Mouse (Mus musculus) forebrain, embryonic 13.5 days (tissue): Measurements from ENCODE around the gene Ncan. TPM values are rescaled to one million over a fixed set of nuclear protein-coding genes. Genes with fewer than 3 reads are reported as not detected.

Source experiments
- ATAC-seq: fragments of 200-750 bp; cut with Nextera tagmentation; 2 replicates; pipeline ENCODE4 v1.8.0; 2017
- H3K27ac ChIP-seq: fragments of 300-500 bp; sonication (generic); 2 replicates; pipeline ENCODE4 v1.5.1; 2015; ENCODE audit warnings: inconsistent platforms, mild to moderate bottlenecking, moderate library complexity
- H3K27me3 ChIP-seq: fragments of 300-500 bp; sonication (generic); 2 replicates; pipeline ENCODE4 v1.6.1; 2015; ENCODE audit warnings: mild to moderate bottlenecking, inconsistent platforms
- H3K36me3 ChIP-seq: fragments of 300-500 bp; sonication (generic); 2 replicates; pipeline ENCODE4 v1.6.1; 2015; ENCODE audit warnings: mild to moderate bottlenecking, inconsistent platforms; ENCODE audit not compliant: poor library complexity, severe bottlenecking
- H3K4me1 ChIP-seq: fragments of 300-500 bp; sonication (generic); 2 replicates; pipeline ENCODE4 v1.6.1; 2015; ENCODE audit warnings: inconsistent platforms
- H3K4me2 ChIP-seq: fragments of 300-500 bp; sonication (generic); 2 replicates; pipeline ENCODE4 v1.6.1; 2015; ENCODE audit warnings: inconsistent platforms, mild to moderate bottlenecking, moderate library complexity
- H3K4me3 ChIP-seq: fragments of 300-500 bp; sonication (generic); 2 replicates; pipeline ENCODE4 v1.5.1; 2015; ENCODE audit warnings: mild to moderate bottlenecking, inconsistent platforms
- H3K9ac ChIP-seq: fragments of 300-500 bp; sonication (generic); 2 replicates; pipeline ENCODE4 v1.6.1; 2015; ENCODE audit warnings: mild to moderate bottlenecking, inconsistent platforms
- H3K9me3 ChIP-seq: fragments of 300-500 bp; sonication (generic); replicated peaks from 2 replicates; pipeline ENCODE4 v1.6.1; 2016; ENCODE audit warnings: inconsistent platforms
- WGBS: fragments of 180-500 bp; shearing (Covaris S2); methylation state at CpG from one replicate; pipeline ENCODE4 v1.1.7; 2015; 5-methylcytosine and 5-hydroxymethylcytosine counted together
- polyA plus RNA-seq: library from polyadenylated mRNA; unstranded; fragments of >200 nt; fragmentation: Nextera tagmentation; extraction: Ambion mirVana; gene quantifications from 2 replicates; pipeline ENCODE4 v1.2.1, GENCODE M21; 2015

The Ncan gene
- polyA plus RNA-seq, 1 experiment from 2014 or later, result 102 TPM

- no peak overlapping the region for H3K27ac ChIP-seq
- 88% methylated on average over 7 of the region's 7 CpGs for WGBS
- peaks cover 45% of the 10 kb centered on the region for H3K36me3 ChIP-seq
- no peak overlapping the region for H3K4me2 ChIP-seq
- no peak overlapping the region for H3K4me3 ChIP-seq
- peaks cover 4% of the 10 kb centered on the region; the same call in 1 of the 2 replicates for H3K27me3 ChIP-seq
- H3K4me1 ChIP-seq, result peaks cover 7% of the 10 kb centered on the region; the same call in 1 of the 2 replicates
- no peak for ATAC-seq
- H3K9me3 ChIP-seq, result no peaks in the 10 kb centered on the region
- no peak overlapping the region for H3K9ac ChIP-seq
Observed at GRCm38 (mm10) chr8:70147678-70148607, 27.3 kb upstream of the Ncan start.

GRCm38 (mm10) chr8:70139981-70140380, 19.3 kb upstream of the Ncan start:
- no peaks in the 10 kb centered on the region for H3K9me3 ChIP-seq
- H3K36me3 ChIP-seq, result peaks cover 51% of the 10 kb centered on the region
- peak overlapping the region; percentile 78 for H3K4me3 ChIP-seq
- H3K9ac ChIP-seq, result peak overlapping the region; percentile 89
- ATAC-seq, result no peak
- peak overlapping the region; percentile 80 for H3K27ac ChIP-seq
- peak overlapping the region; percentile 75 for H3K4me2 ChIP-seq
- peaks cover 24% of the 10 kb centered on the region for H3K4me1 ChIP-seq
- WGBS, result 14% methylated on average over 9 of the region's 9 CpGs
- no peaks in the 10 kb centered on the region for H3K27me3 ChIP-seq

GRCm38 (mm10) chr8:70139026-70139857, 18.6 kb upstream of the Ncan start, which contains the start of the genes Rfxank, Borcs8 and Mef2b:
TSS of gene Rfxank (minus strand) at chr8:70139154.
TSS of gene Borcs8 (plus strand) at chr8:70139499.
TSS of gene Mef2b (plus strand) at chr8:70139711.
- Histone ChIP-seq H3K4me2 (peak within 1 kb of the TSS; percentile 75), H3K9me3 (no peaks in the 10 kb centered on the region), H3K27me3 (no peaks in the 10 kb centered on the region), H3K9ac (peak within 1 kb of the TSS; percentile 89), H3K27ac (peak within 1 kb of the TSS; percentile 80), H3K4me3 (peak within 1 kb of the TSS; percentile 78), H3K36me3 (peaks cover 51% of the 10 kb centered on the region), H3K4me1 (peaks cover 24% of the 10 kb centered on the region)
- peak; percentile 98 for ATAC-seq
- under 1% methylated on average over 46 of the region's 46 CpGs for WGBS

GRCm38 (mm10) chr8:70137890-70138289, 17.2 kb upstream of the Ncan start:
- 81% methylated on average over 4 of the region's 4 CpGs for WGBS
- Histone ChIP-seq H3K9ac (peak overlapping the region; percentile 66; the same call in 1 of the 2 replicates), H3K4me3 (peak overlapping the region; percentile 78)

GRCm38 (mm10) chr8:70136591-70136990, 15.9 kb upstream of the Ncan start:
- no peak for ATAC-seq
- H3K4me3 ChIP-seq, result no peak overlapping the region
- H3K4me2 ChIP-seq, result no peak overlapping the region
- no peaks in the 10 kb centered on the region for H3K27me3 ChIP-seq
- H3K9me3 ChIP-seq, result no peaks in the 10 kb centered on the region
- H3K9ac ChIP-seq, result no peak overlapping the region
- peaks cover 29% of the 10 kb centered on the region for H3K4me1 ChIP-seq
- H3K27ac ChIP-seq, result no peak overlapping the region
- WGBS, result 89% methylated on average over 4 of the region's 4 CpGs
- H3K36me3 ChIP-seq, result peaks cover 46% of the 10 kb centered on the region

More at GRCm38 (mm10) chr8:70137890-70138289, 17.2 kb upstream of the Ncan start:
- no peaks in the 10 kb centered on the region for H3K9me3 ChIP-seq
- H3K36me3 ChIP-seq, result peaks cover 51% of the 10 kb centered on the region
- ATAC-seq, result no peak
- H3K27me3 ChIP-seq, result no peaks in the 10 kb centered on the region
- H3K27ac ChIP-seq, result no peak overlapping the region
- peak overlapping the region; percentile 75 for H3K4me2 ChIP-seq
- peaks cover 24% of the 10 kb centered on the region for H3K4me1 ChIP-seq

- WGBS, result 93% methylated on average over 9 of the region's 9 CpGs
- ATAC-seq, result no peak
- no peaks in the 10 kb centered on the region for H3K27me3 ChIP-seq
Observed at GRCm38 (mm10) chr8:70134931-70135330, 14.3 kb upstream of the Ncan start.

GRCm38 (mm10) chr8:70134086-70134485, 13.4 kb upstream of the Ncan start:
- no peak overlapping the region for H3K4me2 ChIP-seq
- peaks cover 32% of the 10 kb centered on the region for H3K4me1 ChIP-seq
- H3K27me3 ChIP-seq, result no peaks in the 10 kb centered on the region
- WGBS, result 90% methylated on average over 5 of the region's 5 CpGs
- H3K4me3 ChIP-seq, result no peak overlapping the region
- peaks cover 46% of the 10 kb centered on the region for H3K36me3 ChIP-seq
- H3K9me3 ChIP-seq, result no peaks in the 10 kb centered on the region
- H3K9ac ChIP-seq, result no peak overlapping the region
- no peak overlapping the region for H3K27ac ChIP-seq
- no peak for ATAC-seq

More at GRCm38 (mm10) chr8:70134931-70135330, 14.3 kb upstream of the Ncan start:
- peaks cover 46% of the 10 kb centered on the region for H3K36me3 ChIP-seq
- peaks cover 24% of the 10 kb centered on the region for H3K4me1 ChIP-seq
- H3K9ac ChIP-seq, result no peak overlapping the region
- H3K9me3 ChIP-seq, result no peaks in the 10 kb centered on the region
- H3K4me3 ChIP-seq, result no peak overlapping the region
- no peak overlapping the region for H3K27ac ChIP-seq
- no peak overlapping the region for H3K4me2 ChIP-seq

- Histone ChIP-seq H3K9ac (peak within 1 kb of the TSS; percentile 77), H3K27ac (no peak within 1 kb of the TSS; the same call in 1 of the 2 replicates), H3K27me3 (no peaks in the 10 kb centered on the region), H3K4me1 (peaks cover 28% of the 10 kb centered on the region), H3K4me3 (peak within 1 kb of the TSS; percentile 64), H3K36me3 (peaks cover 41% of the 10 kb centered on the region), H3K4me2 (peak within 1 kb of the TSS; percentile 82), H3K9me3 (no peaks in the 10 kb centered on the region)
- WGBS, result 1% methylated on average over 37 of the region's 37 CpGs
- ATAC-seq, result peak; percentile 88
Observed at GRCm38 (mm10) chr8:70131166-70131883, 10.7 kb upstream of the Ncan start, which contains the start of gene Nr2c2ap. TSS of gene Nr2c2ap (plus strand) at chr8:70131333.

GRCm38 (mm10) chr8:70130066-70130465, 9.4 kb upstream of the Ncan start:
- Histone ChIP-seq H3K4me2 (no peak overlapping the region), H3K9ac (no peak overlapping the region), H3K4me3 (no peak overlapping the region), H3K4me1 (peaks cover 28% of the 10 kb centered on the region), H3K9me3 (no peaks in the 10 kb centered on the region), H3K27me3 (peaks cover 2% of the 10 kb centered on the region; the same call in 1 of the 2 replicates), H3K36me3 (peaks cover 29% of the 10 kb centered on the region), H3K27ac (peak overlapping the region; percentile 75)
- ATAC-seq, result no peak
- WGBS, result 90% methylated on average over 3 of the region's 3 CpGs

- peaks cover 6% of the 10 kb centered on the region; the same call in 1 of the 2 replicates for H3K27me3 ChIP-seq
- no peak overlapping the region for H3K4me3 ChIP-seq
- peaks cover 22% of the 10 kb centered on the region for H3K36me3 ChIP-seq
- H3K4me1 ChIP-seq, result peaks cover 28% of the 10 kb centered on the region
- no peak overlapping the region for H3K4me2 ChIP-seq
- H3K9me3 ChIP-seq, result no peaks in the 10 kb centered on the region
- ATAC-seq, result peak; percentile 67
- peak overlapping the region; percentile 75 for H3K27ac ChIP-seq
- no peak overlapping the region for H3K9ac ChIP-seq
- 45% methylated on average over 9 of the region's 9 CpGs for WGBS
Observed at GRCm38 (mm10) chr8:70129309-70129952, 8.8 kb upstream of the Ncan start.

GRCm38 (mm10) chr8:70128435-70128834, 7.8 kb upstream of the Ncan start:
- Histone ChIP-seq H3K4me1 (peaks cover 28% of the 10 kb centered on the region), H3K4me2 (no peak overlapping the region), H3K9ac (no peak overlapping the region), H3K27me3 (peaks cover 12% of the 10 kb centered on the region; the same call in 1 of the 2 replicates), H3K27ac (peak overlapping the region; percentile 75), H3K36me3 (peaks cover 12% of the 10 kb centered on the region), H3K4me3 (no peak overlapping the region), H3K9me3 (no peaks in the 10 kb centered on the region)
- 55% methylated on average over 3 of the region's 3 CpGs for WGBS
- ATAC-seq, result no peak
